Mouse (Mus musculus) heart, embryonic 16.5 days (tissue): ENCODE data around the gene Gjb6. TPM values are rescaled to one million over a fixed set of nuclear protein-coding genes. Genes with fewer than 3 reads are reported as not detected.

Experiments used
- ATAC-seq: fragments of 200-750 bp; cut with Nextera tagmentation; replicated peaks from 2 replicates; pipeline ENCODE4 v1.8.0; 2017; ENCODE audit warnings: moderate number of reproducible peaks; ENCODE audit not compliant: insufficient read depth, low FRiP score; ENCODE audit errors: extremely low read depth
- H3K27ac ChIP-seq: fragments of 300-500 bp; sonication (generic); 2 replicates; pipeline ENCODE4 v1.5.1; 2014; ENCODE audit warnings: mild to moderate bottlenecking, low read length, control low read depth, moderate library complexity
- H3K27me3 ChIP-seq: fragments of 300-500 bp; sonication (generic); 2 replicates; pipeline ENCODE4 v1.6.1; 2014; ENCODE audit warnings: low read length, mixed read lengths; ENCODE audit not compliant: control insufficient read depth, insufficient read depth
- H3K36me3 ChIP-seq: fragments of 300-500 bp; sonication (generic); 2 replicates; pipeline ENCODE4 v1.6.1; 2014; ENCODE audit not compliant: control insufficient read depth, insufficient read depth
- H3K4me1 ChIP-seq: fragments of 300-500 bp; sonication (generic); 2 replicates; pipeline ENCODE4 v1.6.1; 2014; ENCODE audit warnings: low read length, mixed read lengths; ENCODE audit not compliant: control insufficient read depth, insufficient read depth
- H3K4me2 ChIP-seq: fragments of 300-500 bp; sonication (generic); 2 replicates; pipeline ENCODE4 v1.6.1; 2014; ENCODE audit warnings: low read depth, mild to moderate bottlenecking, control low read depth, low read length
- H3K4me3 ChIP-seq: fragments of 300-500 bp; sonication (generic); 2 replicates; pipeline ENCODE4 v1.5.1; 2014; ENCODE audit warnings: mild to moderate bottlenecking, control low read depth, low read length
- H3K9ac ChIP-seq: fragments of 300-500 bp; sonication (generic); 2 replicates; pipeline ENCODE4 v1.6.1; 2014; ENCODE audit warnings: low read length, control low read depth
- H3K9me3 ChIP-seq: fragments of 300-500 bp; sonication (generic); replicated peaks from 2 replicates; pipeline ENCODE4 v1.6.1; 2016; ENCODE audit warnings: low read length; ENCODE audit not compliant: control insufficient read depth
- WGBS: fragments of 180-500 bp; shearing (Covaris S2); extraction: QIAGEN DNeasy Blood & Tissue Kit; methylation state at CpG from one replicate; pipeline ENCODE4 v1.1.7; 2014; 5-methylcytosine and 5-hydroxymethylcytosine counted together
- polyA plus RNA-seq: library from polyadenylated mRNA; unstranded; fragments of >200 nt; fragmentation: Nextera tagmentation; extraction: Ambion mirVana; gene quantifications from 2 replicates; pipeline ENCODE4 v1.2.1, GENCODE M21; 2015

Gjb6 gene
- polyA plus RNA-seq: not detected in 2 replicates

DNA sequence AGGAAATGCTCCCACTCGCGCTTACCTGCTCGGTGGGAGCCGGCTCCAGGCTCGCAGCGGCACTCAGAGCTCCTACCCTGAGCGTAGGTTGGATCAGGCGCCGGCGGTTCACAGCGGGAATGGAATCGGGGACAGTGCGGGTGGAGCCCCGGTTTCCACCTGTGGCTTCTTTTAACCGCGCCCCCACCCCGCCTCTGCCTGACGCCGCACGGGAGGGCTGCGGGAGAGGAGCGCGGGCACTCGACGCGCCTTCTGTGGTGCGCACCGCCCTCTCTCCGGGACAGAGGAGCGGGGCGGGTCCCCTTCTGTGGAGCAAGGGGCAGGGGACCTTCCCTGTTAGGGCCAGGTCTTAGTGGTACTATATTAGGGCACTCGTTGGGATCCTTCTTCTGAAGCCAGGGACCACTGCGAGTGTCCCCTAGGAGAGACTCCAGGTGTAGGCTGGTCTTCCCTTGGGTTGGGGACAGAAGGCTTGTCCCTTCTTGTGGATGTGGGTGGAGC lies at the start of gene Gjb6:
Gene Gjb6, minus strand, starts transcription at position 451 of the 501 bp plus-strand sequence.
- WGBS: 5% methylated on average over 33 of the region's 33 CpGs

DNA sequence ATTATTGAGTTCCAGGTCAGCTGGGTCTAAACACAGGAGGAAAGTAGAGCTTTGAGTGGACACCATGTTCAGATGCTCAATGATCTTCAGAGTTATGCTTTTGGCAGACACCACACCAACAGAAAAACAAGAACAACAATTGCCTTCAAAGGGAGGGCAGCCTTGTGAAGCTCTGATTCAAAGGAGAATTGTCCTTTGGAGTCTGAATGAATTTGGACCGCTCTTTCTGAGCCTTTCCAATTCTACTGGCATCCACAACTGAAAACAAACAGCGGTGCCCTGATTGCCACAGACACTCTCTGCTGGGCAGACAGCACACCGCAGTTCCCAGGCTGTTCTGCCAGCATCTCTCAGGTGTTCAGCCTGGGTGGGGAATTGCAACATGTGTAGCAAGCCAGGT lies 32.1 kb upstream of the Gjb6 start:
- H3K27me3 ChIP-seq: no peaks in the 10 kb centered on the region
- no peak overlapping the region for H3K27ac ChIP-seq
- H3K9me3 ChIP-seq: no peaks in the 10 kb centered on the region
- H3K9ac ChIP-seq: no peak overlapping the region
- no peak for ATAC-seq
- H3K36me3 ChIP-seq: no peaks in the 10 kb centered on the region
- WGBS: 91% methylated on average over 3 of the region's 3 CpGs
- no peak overlapping the region for H3K4me2 ChIP-seq
- H3K4me3 ChIP-seq: no peak overlapping the region
- no peaks in the 10 kb centered on the region for H3K4me1 ChIP-seq

More for the DNA sequence above, at the start of gene Gjb6:
- Histone ChIP-seq H3K36me3 (no peaks in the 10 kb centered on the region), H3K9me3 (no peaks in the 10 kb centered on the region), H3K4me2 (peak within 1 kb of the TSS; percentile 60), H3K9ac (no peak within 1 kb of the TSS), H3K4me3 (peak within 1 kb of the TSS; percentile 38), H3K27ac (no peak within 1 kb of the TSS), H3K27me3 (peaks cover 47% of the 10 kb centered on the region), H3K4me1 (no peaks in the 10 kb centered on the region)
- no peak for ATAC-seq

DNA sequence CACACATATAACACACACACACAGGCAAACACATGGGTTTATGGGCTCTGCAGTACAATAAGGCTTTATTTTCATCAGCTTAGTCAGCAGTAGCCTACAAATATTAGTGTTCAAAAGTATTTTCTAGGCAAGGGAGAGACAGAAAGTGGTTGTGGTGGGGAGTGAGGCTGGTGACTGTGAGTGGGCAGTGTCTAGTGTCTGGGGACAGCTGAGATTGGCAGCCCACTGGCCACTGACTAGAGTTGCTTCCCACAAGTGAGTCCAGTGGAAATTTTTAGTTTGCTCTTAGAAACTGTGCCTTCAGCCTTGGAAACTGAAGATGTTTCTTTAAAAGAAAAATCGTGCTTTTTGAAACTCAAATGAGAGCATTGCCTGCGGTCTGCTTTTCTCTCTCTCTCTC lies 28.4 kb upstream of the Gjb6 start:
- H3K27ac ChIP-seq: no peak overlapping the region
- ATAC-seq: no peak
- WGBS: 60% methylated on average over 2 of the region's 2 CpGs
- H3K36me3 ChIP-seq: no peaks in the 10 kb centered on the region
- H3K4me1 ChIP-seq: no peaks in the 10 kb centered on the region
- H3K4me3 ChIP-seq: no peak overlapping the region
- no peaks in the 10 kb centered on the region for H3K9me3 ChIP-seq
- H3K9ac ChIP-seq: no peak overlapping the region
- no peaks in the 10 kb centered on the region for H3K27me3 ChIP-seq
- H3K4me2 ChIP-seq: no peak overlapping the region

DNA sequence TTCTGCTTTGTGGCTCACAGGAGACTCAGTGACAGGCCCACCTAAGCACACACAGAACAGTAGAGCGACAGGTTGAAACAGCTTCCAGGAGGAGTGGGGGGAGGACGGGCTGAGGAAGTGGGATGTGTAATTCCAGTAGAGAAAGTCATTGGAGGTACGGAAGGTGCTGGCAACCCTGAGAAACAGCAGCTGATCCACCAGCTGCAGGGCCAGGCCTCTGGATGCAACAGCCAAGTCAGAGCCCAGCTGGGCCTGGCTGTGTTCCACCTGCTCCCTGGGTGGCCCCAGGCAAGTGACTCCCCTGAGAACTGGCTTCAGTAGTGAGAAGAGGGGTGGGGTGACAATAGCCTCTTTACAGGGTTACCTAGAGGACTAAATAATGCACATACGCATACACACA lies 27.8 kb upstream of the Gjb6 start:
- Histone ChIP-seq H3K4me3 (no peak overlapping the region), H3K27me3 (no peaks in the 10 kb centered on the region), H3K27ac (no peak overlapping the region), H3K4me2 (no peak overlapping the region), H3K36me3 (no peaks in the 10 kb centered on the region), H3K4me1 (no peaks in the 10 kb centered on the region), H3K9ac (no peak overlapping the region), H3K9me3 (no peaks in the 10 kb centered on the region)
- WGBS: 62% methylated on average over 4 of the region's 4 CpGs
- ATAC-seq: no peak

DNA sequence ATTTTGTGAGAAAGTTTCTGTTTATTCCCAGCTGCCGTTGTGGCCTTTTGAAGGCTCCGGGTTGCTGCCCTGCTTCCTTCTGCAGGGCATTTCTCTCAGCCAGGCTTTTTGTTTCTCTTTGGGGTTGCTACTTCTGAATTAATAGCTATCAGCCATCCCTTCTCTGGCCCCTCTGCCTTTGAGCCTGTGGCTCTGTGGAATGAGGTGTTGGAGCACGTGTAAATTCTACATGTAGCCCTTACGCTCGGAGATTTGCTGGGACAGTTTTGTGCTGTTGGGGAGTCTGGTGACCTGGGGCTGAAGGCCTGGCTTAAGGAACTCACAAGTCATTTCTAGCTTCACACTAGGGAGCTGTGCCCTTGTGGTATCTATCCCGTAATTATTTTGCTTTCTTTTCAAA lies 21.5 kb upstream of the Gjb6 start:
- 45% methylated on average over 6 of the region's 6 CpGs for WGBS
- H3K4me1 ChIP-seq: no peaks in the 10 kb centered on the region
- H3K27me3 ChIP-seq: no peaks in the 10 kb centered on the region
- no peaks in the 10 kb centered on the region for H3K36me3 ChIP-seq
- H3K4me3 ChIP-seq: no peak overlapping the region
- ATAC-seq: no peak
- no peak overlapping the region for H3K4me2 ChIP-seq
- H3K9ac ChIP-seq: no peak overlapping the region
- no peaks in the 10 kb centered on the region for H3K9me3 ChIP-seq
- H3K27ac ChIP-seq: no peak overlapping the region

DNA sequence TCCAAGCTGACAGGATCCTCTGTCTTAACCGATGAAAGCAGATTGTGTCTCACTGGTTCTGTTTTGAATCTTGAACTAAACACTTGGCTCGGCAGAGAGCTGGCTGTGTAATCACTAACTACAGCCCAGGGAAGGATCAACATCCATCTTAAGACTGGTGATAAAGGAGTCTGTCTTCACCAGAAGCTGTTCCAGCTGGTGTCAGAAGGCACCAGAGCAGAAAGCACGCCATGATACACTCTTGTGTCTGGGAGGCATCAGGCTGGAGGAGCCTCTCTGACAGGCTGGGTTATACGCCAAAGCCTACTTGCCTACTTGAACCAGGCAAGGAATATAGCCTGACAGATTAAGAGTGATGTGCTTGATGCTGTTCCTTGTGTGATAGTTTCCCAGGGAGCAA lies 12.3 kb upstream of the Gjb6 start:
- 17% methylated on average over 4 of the region's 4 CpGs for WGBS
- no peak for ATAC-seq
- no peaks in the 10 kb centered on the region; the same call in 1 of the 2 replicates for H3K27me3 ChIP-seq

DNA sequence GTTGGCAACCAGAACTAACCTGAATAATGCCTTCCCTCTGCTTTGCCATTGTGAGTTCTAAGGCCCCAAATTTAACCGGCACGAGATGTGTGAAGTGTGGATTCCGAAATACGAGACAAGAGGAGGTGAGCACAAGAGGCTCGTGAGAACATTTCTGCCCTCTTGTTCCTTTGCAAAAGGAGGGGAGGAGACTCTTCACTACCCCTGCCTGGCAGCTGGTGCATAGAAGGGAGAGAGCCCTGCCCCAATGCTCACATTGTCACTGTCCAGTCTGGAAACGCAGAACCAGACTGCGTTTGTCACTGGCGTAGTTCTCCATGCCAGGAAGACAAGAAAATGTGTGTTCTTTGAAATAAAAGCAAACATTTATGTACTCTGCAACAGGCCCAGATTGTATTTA lies 1.9 kb upstream of the Gjb6 start:
- Histone ChIP-seq H3K4me3 (no peak overlapping the region), H3K36me3 (no peaks in the 10 kb centered on the region)

More for the DNA sequence above, 12.3 kb upstream of the Gjb6 start:
- Histone ChIP-seq H3K9ac (no peak overlapping the region), H3K36me3 (no peaks in the 10 kb centered on the region), H3K4me3 (no peak overlapping the region), H3K9me3 (no peaks in the 10 kb centered on the region; the same call in 1 of the 2 replicates), H3K4me2 (no peak overlapping the region), H3K27ac (no peak overlapping the region), H3K4me1 (no peaks in the 10 kb centered on the region)

DNA sequence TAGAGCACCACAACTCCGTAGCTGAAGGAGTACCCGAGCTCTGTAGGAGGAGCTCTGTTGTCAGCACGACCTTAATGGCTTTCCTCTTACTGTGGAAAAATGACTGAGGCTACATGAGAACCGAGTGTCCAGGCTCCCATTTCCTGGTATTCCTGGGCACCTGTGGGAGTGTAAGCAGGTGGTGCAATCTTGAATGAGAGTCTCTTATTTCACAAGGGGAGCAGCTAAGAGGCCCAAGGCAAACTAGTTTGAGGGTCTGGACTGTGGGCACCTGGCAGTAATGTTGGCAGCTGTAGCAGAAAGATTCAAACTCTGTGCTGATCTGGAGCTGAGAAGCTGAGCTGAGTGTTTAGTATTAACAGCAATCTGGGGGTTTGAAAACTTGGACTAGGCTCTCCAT lies 6.0 kb downstream of the Gjb6 start:
- H3K4me2 ChIP-seq: no peak overlapping the region
- H3K36me3 ChIP-seq: no peaks in the 10 kb centered on the region
- ATAC-seq: no peak
- no peak overlapping the region for H3K27ac ChIP-seq
- WGBS: 54% methylated on average over 4 of the region's 4 CpGs
- no peak overlapping the region for H3K4me3 ChIP-seq
- no peaks in the 10 kb centered on the region for H3K4me1 ChIP-seq
- no peak overlapping the region for H3K9ac ChIP-seq
- H3K9me3 ChIP-seq: no peaks in the 10 kb centered on the region
- peaks cover 9% of the 10 kb centered on the region for H3K27me3 ChIP-seq

More for the DNA sequence above, 1.9 kb upstream of the Gjb6 start:
- no peak overlapping the region for H3K4me2 ChIP-seq
- ATAC-seq: no peak
- H3K9me3 ChIP-seq: no peaks in the 10 kb centered on the region
- no peak overlapping the region for H3K27ac ChIP-seq
- WGBS: 62% methylated on average over 8 of the region's 8 CpGs
- H3K4me1 ChIP-seq: no peaks in the 10 kb centered on the region
- no peak overlapping the region for H3K9ac ChIP-seq
- peaks cover 50% of the 10 kb centered on the region for H3K27me3 ChIP-seq

DNA sequence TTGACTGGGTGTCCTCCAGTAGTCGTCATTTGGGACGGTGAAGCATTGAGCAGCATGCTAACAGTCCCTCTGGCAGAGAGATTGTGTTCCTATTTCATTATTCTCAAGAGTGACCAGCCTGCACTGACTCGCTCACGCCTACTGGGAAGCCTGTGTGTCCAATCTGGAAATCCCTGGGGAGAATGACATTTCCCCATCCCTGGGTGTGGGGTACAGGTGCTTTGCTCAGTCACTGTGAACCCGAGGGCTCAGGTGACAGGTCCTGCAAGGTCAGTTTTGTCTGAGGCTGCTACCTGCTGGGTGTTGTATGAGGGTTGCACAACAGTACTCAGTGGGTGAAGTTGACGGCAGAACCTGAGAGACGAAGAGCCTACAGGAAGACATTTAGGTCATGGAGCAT lies 11.1 kb downstream of the Gjb6 start:
- H3K9me3 ChIP-seq: no peaks in the 10 kb centered on the region
- no peak for ATAC-seq
- no peak overlapping the region for H3K4me3 ChIP-seq
- 0 out of 2 replicates have a peak, but pooled peaks cover 5% of the 10 kb centered on the region for H3K27me3 ChIP-seq
- no peaks in the 10 kb centered on the region for H3K4me1 ChIP-seq
- no peaks in the 10 kb centered on the region for H3K36me3 ChIP-seq
- no peak overlapping the region for H3K9ac ChIP-seq
- H3K4me2 ChIP-seq: no peak overlapping the region
- WGBS: 80% methylated on average over 7 of the region's 7 CpGs
- H3K27ac ChIP-seq: no peak overlapping the region
